Mouse (Mus musculus): ENCODE measurements around the gene Hist2h2bb. TPM values are rescaled to one million over a fixed set of nuclear protein-coding genes. Genes with fewer than 3 reads are reported as not detected.
"Not testable (repeated sequence)": the region's sequence is repeated elsewhere in the genome, so short reads cannot be mapped to it uniquely, and the experiment has no call there.

Hist2h2bb gene
- polyA plus RNA-seq, 1 experiment from 2014 or later: 4.0 TPM

GRCm38 (mm10) chr3:96243921-96244572 is 25.5 kb upstream of the Hist2h2bb start:
- H3K4me2 ChIP-seq: peak overlapping the region; percentile 43
- H3K27ac ChIP-seq (ENCODE audit: poor library complexity, severe bottlenecking): peak overlapping the region; percentile 96
- WGBS: 72% methylated on average over 7 of the region's 7 CpGs
- no peaks in the 10 kb centered on the region for H3K27me3 ChIP-seq (replicated peaks)
- no peak for ATAC-seq (ENCODE audit: insufficient number of reproducible peaks, low FRiP score)
- H3K9ac ChIP-seq: peak overlapping the region; percentile 88
- peaks cover 19% of the 10 kb centered on the region for H3K4me1 ChIP-seq (replicated peaks)
- H3K4me3 ChIP-seq: 0 out of 2 replicates have a peak overlapping the region, but pooled peaks have one; percentile 12
- H3K36me3 ChIP-seq: no peaks in the 10 kb centered on the region
- H3K9me3 ChIP-seq (replicated peaks): no peaks in the 10 kb centered on the region

- WGBS: under 1% methylated on average over 41 of the region's 88 CpGs
Observed at GRCm38 (mm10) chr3:96245003-96245886, 24.3 kb upstream of the Hist2h2bb start, which contains the start of gene Hist2h2aa1. TSS of gene Hist2h2aa1 (plus strand) at chr3:96245497.

GRCm38 (mm10) chr3:96246018-96246417 is 23.5 kb upstream of the Hist2h2bb start:
- H3K9me3 ChIP-seq (replicated peaks): not testable (repeated sequence)
- under 1% methylated on average over 12 of the region's 21 CpGs for WGBS

More at GRCm38 (mm10) chr3:96245003-96245886, 24.3 kb upstream of the Hist2h2bb start, which contains the start of gene Hist2h2aa1:
- H3K9ac ChIP-seq: peak within 1 kb of the TSS; percentile 88
- H3K4me3 ChIP-seq: peak within 1 kb of the TSS; percentile 58
- not testable (repeated sequence) for H3K27me3 ChIP-seq (replicated peaks); H3K9me3 ChIP-seq (replicated peaks); H3K36me3 ChIP-seq
- H3K27ac ChIP-seq (ENCODE audit: poor library complexity, severe bottlenecking): peak within 1 kb of the TSS; percentile 96
- peaks cover 30% of the 10 kb centered on the region for H3K4me1 ChIP-seq (replicated peaks)
- peak within 1 kb of the TSS; percentile 70 for H3K4me2 ChIP-seq
- peak; percentile 90 for ATAC-seq (ENCODE audit: insufficient number of reproducible peaks, low FRiP score)

DNA sequence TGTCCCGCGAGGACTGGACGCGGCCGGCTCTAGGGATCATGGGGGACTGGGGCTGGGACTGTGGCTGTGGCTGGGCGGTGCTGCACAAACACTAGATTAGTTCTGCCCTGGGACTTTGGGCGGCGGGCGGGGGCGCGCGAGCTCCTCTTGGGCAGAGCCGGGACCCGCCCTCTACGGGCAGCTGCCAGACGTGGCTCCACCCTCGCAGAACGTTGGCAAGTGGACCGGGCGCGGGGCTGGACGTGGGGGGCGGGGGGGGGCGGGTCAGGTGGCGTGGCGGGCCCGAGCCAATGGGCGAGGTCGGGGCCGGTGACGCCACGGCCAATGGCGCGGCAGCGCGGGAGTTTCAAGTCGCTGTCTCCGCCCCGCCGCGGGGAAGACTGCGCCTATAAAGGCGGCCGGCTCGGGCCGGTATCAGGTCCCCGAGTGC is 23.1 kb upstream of the Hist2h2bb start, which contains the start of gene Hist2h3c1:
Hist2h3c1 (plus strand) TSS at position 259 of the 430 bp plus-strand sequence.
- Histone ChIP-seq H3K4me1 (replicated peaks) (peaks cover 35% of the 10 kb centered on the region), H3K9ac (peak within 1 kb of the TSS; percentile 67), H3K4me2 (peak within 1 kb of the TSS; percentile 64), H3K27ac (ENCODE audit: poor library complexity, severe bottlenecking) (peak within 1 kb of the TSS; percentile 83), H3K4me3 (peak within 1 kb of the TSS; percentile 48)
- not testable (repeated sequence) for H3K27me3 ChIP-seq (replicated peaks); H3K36me3 ChIP-seq; H3K9me3 ChIP-seq (replicated peaks)
- ATAC-seq (ENCODE audit: insufficient number of reproducible peaks, low FRiP score): peak; percentile 93
- no CpG with 5 or more reads among the region's 47 CpGs for WGBS

More at GRCm38 (mm10) chr3:96246018-96246417, 23.5 kb upstream of the Hist2h2bb start:
- H3K27me3 ChIP-seq (replicated peaks); H3K36me3 ChIP-seq: not testable (repeated sequence)
- Histone ChIP-seq H3K4me2 (peak overlapping the region; percentile 56), H3K4me3 (peak overlapping the region; percentile 46), H3K4me1 (replicated peaks) (peaks cover 35% of the 10 kb centered on the region), H3K27ac (ENCODE audit: poor library complexity, severe bottlenecking) (peak overlapping the region; percentile 83), H3K9ac (peak overlapping the region; percentile 67; the same call in 1 of the 2 replicates)
- peak; percentile 22 for ATAC-seq (ENCODE audit: insufficient number of reproducible peaks, low FRiP score)

- H3K9me3 ChIP-seq (replicated peaks): no peaks in the 10 kb centered on the region
- H3K4me2 ChIP-seq: peak overlapping the region; percentile 64
- peaks cover 35% of the 10 kb centered on the region for H3K4me1 ChIP-seq (replicated peaks)
- H3K36me3 ChIP-seq: no peaks in the 10 kb centered on the region
- no peak for ATAC-seq (ENCODE audit: insufficient number of reproducible peaks, low FRiP score)
- H3K9ac ChIP-seq: peak overlapping the region; percentile 65
- peak overlapping the region; percentile 38 for H3K27ac ChIP-seq (ENCODE audit: poor library complexity, severe bottlenecking)
- WGBS: 3% methylated on average over 11 of the region's 11 CpGs
- H3K4me3 ChIP-seq: peak overlapping the region; percentile 48
- H3K27me3 ChIP-seq (replicated peaks): no peaks in the 10 kb centered on the region
Observed at GRCm38 (mm10) chr3:96247356-96248140, 22.0 kb upstream of the Hist2h2bb start.

- Histone ChIP-seq H3K4me2 (peak overlapping the region; percentile 27), H3K9ac (no peak overlapping the region), H3K27me3 (replicated peaks) (no peaks in the 10 kb centered on the region), H3K36me3 (no peaks in the 10 kb centered on the region), H3K4me3 (peak overlapping the region; percentile 48), H3K4me1 (replicated peaks) (peaks cover 35% of the 10 kb centered on the region), H3K27ac (ENCODE audit: poor library complexity, severe bottlenecking) (no peak overlapping the region), H3K9me3 (replicated peaks) (no peaks in the 10 kb centered on the region)
- WGBS: 47% methylated on average over 6 of the region's 6 CpGs
- ATAC-seq (ENCODE audit: insufficient number of reproducible peaks, low FRiP score): no peak
Observed at GRCm38 (mm10) chr3:96248141-96249033, 21.2 kb upstream of the Hist2h2bb start.

- no peaks in the 10 kb centered on the region for H3K36me3 ChIP-seq
- H3K9me3 ChIP-seq (replicated peaks): no peaks in the 10 kb centered on the region
- 0 out of 2 replicates have a peak overlapping the region, but pooled peaks have one; percentile 48 for H3K4me3 ChIP-seq
- peaks cover 32% of the 10 kb centered on the region for H3K4me1 ChIP-seq (replicated peaks)
- WGBS: 54% methylated on average over 4 of the region's 4 CpGs
- no peak for ATAC-seq (ENCODE audit: insufficient number of reproducible peaks, low FRiP score)
- no peak overlapping the region for H3K27ac ChIP-seq (ENCODE audit: poor library complexity, severe bottlenecking)
- no peaks in the 10 kb centered on the region for H3K27me3 ChIP-seq (replicated peaks)
- no peak overlapping the region for H3K9ac ChIP-seq
- H3K4me2 ChIP-seq: peak overlapping the region; percentile 27
Observed at GRCm38 (mm10) chr3:96249034-96249345, 20.6 kb upstream of the Hist2h2bb start.

DNA sequence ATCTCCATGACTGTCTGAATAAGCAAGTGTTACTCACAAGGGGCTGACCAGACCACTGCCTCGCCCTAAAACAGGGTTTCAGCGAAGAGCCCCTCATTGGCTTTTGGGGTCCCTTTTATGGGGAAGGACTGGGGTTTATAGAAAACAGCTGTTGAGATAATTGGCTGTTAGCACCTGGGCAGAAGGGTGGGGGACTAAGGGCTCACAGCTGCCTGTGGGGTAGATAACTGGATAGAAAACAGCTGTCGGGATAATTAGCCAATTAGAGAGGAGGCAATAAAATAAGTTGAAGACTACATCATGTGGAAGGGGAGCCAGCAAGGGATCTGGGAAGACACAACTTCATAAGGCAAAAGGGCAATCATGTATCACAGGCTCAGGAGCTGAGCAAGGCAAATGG is 18.7 kb upstream of the Hist2h2bb start:
- Histone ChIP-seq H3K9ac (no peak overlapping the region), H3K4me2 (no peak overlapping the region), H3K9me3 (replicated peaks) (no peaks in the 10 kb centered on the region), H3K4me1 (replicated peaks) (peaks cover 39% of the 10 kb centered on the region), H3K27me3 (replicated peaks) (no peaks in the 10 kb centered on the region), H3K36me3 (no peaks in the 10 kb centered on the region), H3K27ac (ENCODE audit: poor library complexity, severe bottlenecking) (no peak overlapping the region), H3K4me3 (no peak overlapping the region)
- whole genome bisulfite sequencing: 52% methylated on average over 3 of the region's 3 CpGs
- ATAC-seq (ENCODE audit: insufficient number of reproducible peaks, low FRiP score): no peak

DNA sequence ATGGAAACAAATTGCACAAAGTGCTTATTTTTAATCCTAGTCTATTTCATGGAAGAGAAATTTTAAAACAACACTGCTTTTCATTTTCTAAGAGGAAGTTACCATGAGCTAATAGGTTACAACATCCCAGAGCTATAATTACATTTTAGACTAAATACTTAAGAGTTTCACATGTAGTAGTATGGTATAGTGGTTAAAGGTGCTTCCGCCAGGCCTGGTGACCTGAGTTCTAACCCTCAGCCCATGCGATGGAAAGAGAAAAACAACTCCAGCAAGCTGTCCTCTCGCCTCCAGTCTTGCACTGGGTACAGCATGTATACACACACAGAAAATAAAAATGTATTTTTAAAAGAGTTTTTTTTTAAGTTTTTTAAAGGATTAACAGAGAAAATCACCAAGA is 17.8 kb upstream of the Hist2h2bb start:
- no peaks in the 10 kb centered on the region for H3K27me3 ChIP-seq (replicated peaks)
- no peak overlapping the region for H3K4me2 ChIP-seq
- 89% methylated on average over 3 of the region's 3 CpGs for WGBS
- H3K9me3 ChIP-seq (replicated peaks): no peaks in the 10 kb centered on the region
- no peak overlapping the region for H3K9ac ChIP-seq
- no peak for ATAC-seq (ENCODE audit: insufficient number of reproducible peaks, low FRiP score)
- H3K4me3 ChIP-seq: no peak overlapping the region
- H3K36me3 ChIP-seq: no peaks in the 10 kb centered on the region
- peaks cover 45% of the 10 kb centered on the region for H3K4me1 ChIP-seq (replicated peaks)
- H3K27ac ChIP-seq (ENCODE audit: poor library complexity, severe bottlenecking): no peak overlapping the region
